In the genomic region with DNA sequence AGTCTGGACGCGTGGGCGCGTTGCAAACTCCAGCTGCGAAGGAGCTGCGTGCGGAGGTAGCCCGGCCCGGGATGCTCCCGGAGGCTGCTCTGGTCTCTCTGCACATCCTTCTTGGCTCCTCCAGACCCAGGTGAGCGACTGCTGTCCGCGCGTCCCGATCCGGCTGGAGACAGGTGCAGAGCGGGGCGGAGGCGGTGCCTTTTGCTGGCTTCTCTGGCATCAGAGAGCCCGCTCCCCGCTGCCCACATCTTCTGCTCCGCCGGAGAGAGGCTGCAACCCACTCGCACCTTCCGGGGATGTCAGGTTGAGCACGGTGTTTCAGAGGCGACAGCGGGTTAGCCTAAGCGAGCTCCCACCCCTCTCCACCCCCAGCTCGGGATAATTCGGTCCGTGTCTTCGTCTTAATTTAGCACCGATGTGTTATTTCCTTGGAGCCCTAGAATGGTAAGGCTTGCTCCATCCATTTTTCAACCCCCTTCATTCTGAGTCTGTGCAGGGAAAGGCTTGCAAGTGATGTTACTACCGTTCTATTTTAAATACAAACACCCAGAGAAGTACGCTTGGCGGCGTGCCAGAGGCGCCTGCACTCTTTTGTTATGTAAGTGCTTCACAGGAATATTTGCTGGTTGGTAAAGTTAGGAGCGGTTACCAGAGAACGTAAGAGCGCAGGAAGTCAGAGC, we compare ENCODE assay signal across 8 mouse cellular contexts. TPM values are rescaled to one million over a fixed set of nuclear protein-coding genes. Genes with fewer than 3 reads are reported as not detected.
DNase-seq lines count a peak whose midpoint lies in the region; ATAC-seq lines count a peak whose summit lies in the region.

No protein-coding gene starts in this region.

- H3K27me3 ChIP-seq in heart, embryonic 11.5 days (ENCODE audit: control insufficient read depth, insufficient read depth, low read length): peaks cover 31% of the 10 kb centered on the region
- peaks cover 49% of the 10 kb centered on the region for H3K27me3 ChIP-seq in limb, embryonic 10.5 days (ENCODE audit: low read depth, poor library complexity, severe bottlenecking)
- peaks cover 23% of the 10 kb centered on the region for H3K27me3 ChIP-seq in midbrain, embryonic 13.5 days

- peak overlapping the region; percentile 62 for H3K4me3 ChIP-seq in heart, embryonic 11.5 days (ENCODE audit: low read depth, low read length)
- peak overlapping the region; percentile 66 for H3K4me3 ChIP-seq in limb, embryonic 10.5 days
- peak overlapping the region; percentile 78 for H3K4me3 ChIP-seq in midbrain, embryonic 13.5 days (replicated peaks)

- no peak overlapping the region for H3K27ac ChIP-seq in heart, embryonic 11.5 days (ENCODE audit: low read depth, low read length)
- H3K27ac ChIP-seq in limb, embryonic 10.5 days: 0 out of 2 replicates have a peak overlapping the region, but pooled peaks have one; percentile 28
- peak overlapping the region; percentile 78 for H3K27ac ChIP-seq in midbrain, embryonic 13.5 days

- peak; percentile 44; the same call in 1 of the 2 replicates for ATAC-seq in heart, embryonic 11.5 days (replicated peaks; ENCODE audit: insufficient number of reproducible peaks, low FRiP score, low TSS enrichment)
- peak; percentile 83 for ATAC-seq in midbrain, embryonic 13.5 days

- WGBS in heart, embryonic 11.5 days (ENCODE audit: insufficient replicate concordance): 1% methylated on average over 42 of the region's 42 CpGs
- WGBS in limb, embryonic 10.5 days: 2% methylated on average over 42 of the region's 42 CpGs
- WGBS in midbrain, embryonic 13.5 days: 1% methylated on average over 42 of the region's 42 CpGs

- H3K36me3 ChIP-seq in heart, embryonic 11.5 days (ENCODE audit: control insufficient read depth, insufficient read depth, low read length): no peaks in the 10 kb centered on the region
- no peaks in the 10 kb centered on the region for H3K36me3 ChIP-seq in limb, embryonic 10.5 days
- H3K36me3 ChIP-seq in midbrain, embryonic 13.5 days: no peaks in the 10 kb centered on the region

- H3K9ac ChIP-seq in heart, embryonic 11.5 days (ENCODE audit: low read depth, low read length): peak overlapping the region; percentile 65
- peak overlapping the region; percentile 81 for H3K9ac ChIP-seq in midbrain, embryonic 13.5 days (replicated peaks)

- DNase-seq in ovary, postnatal 10 days (ENCODE audit: low spot score): peak; percentile 4
- DNase-seq in ovary, postnatal 14 days (ENCODE audit: low spot score): no peak
- DNase-seq in embryo, embryonic 11 days: peak; percentile 61
- DNase-seq in kidney, adult 9 months: peak; percentile 53
- peak; percentile 58 for DNase-seq in limb, embryonic 10.5 days (ENCODE audit: low spot score)
- peak; percentile 8 for DNase-seq in yolk sac, embryonic 10.5 days (ENCODE audit: low spot score)

- H3K9me3 ChIP-seq in heart, embryonic 11.5 days (replicated peaks; ENCODE audit: control insufficient read depth, low read length): no peaks in the 10 kb centered on the region
- H3K9me3 ChIP-seq in limb, embryonic 10.5 days (replicated peaks): no peaks in the 10 kb centered on the region
- no peaks in the 10 kb centered on the region for H3K9me3 ChIP-seq in midbrain, embryonic 13.5 days

- H3K4me2 ChIP-seq in heart, embryonic 11.5 days: peak overlapping the region; percentile 98
- peak overlapping the region; percentile 87 for H3K4me2 ChIP-seq in midbrain, embryonic 13.5 days (replicated peaks)

- peaks cover 14% of the 10 kb centered on the region; the same call in 1 of the 2 replicates for H3K4me1 ChIP-seq in heart, embryonic 11.5 days (ENCODE audit: control insufficient read depth, insufficient read depth, low read length)
- H3K4me1 ChIP-seq in limb, embryonic 10.5 days: peaks cover 17% of the 10 kb centered on the region
- peaks cover 17% of the 10 kb centered on the region for H3K4me1 ChIP-seq in midbrain, embryonic 13.5 days (replicated peaks)

RNA-seq across cellular contexts. Expression of a gene that starts 0.6 kb away (rescaled TPM):
- polyA plus RNA-seq in heart, embryonic 11.5 days (2014; fragmentation: Nextera tagmentation; extraction: Ambion mirVana): 84.3 and 93.6 TPM in 2 replicates
- polyA plus RNA-seq in limb, embryonic 10.5 days (2016; fragmentation: Nextera tagmentation; extraction: Ambion mirVana): 3.0 and 3.4 TPM in 2 replicates
- 35.1 and 38.1 TPM in 2 replicates for polyA plus RNA-seq in midbrain, embryonic 13.5 days (2015; fragmentation: Nextera tagmentation; extraction: Ambion mirVana)
